Mouse (Mus musculus) stomach, embryonic 16.5 days (tissue): ENCODE results near the gene Armh1. TPM values are rescaled to one million over a fixed set of nuclear protein-coding genes. Genes with fewer than 3 reads are reported as not detected.
"Not testable (repeated sequence)": the region's sequence is repeated elsewhere in the genome, so short reads cannot be mapped to it uniquely, and the experiment has no call there.

ENCODE experiments used
- ATAC-seq: fragments of 200-750 bp; cut with Nextera tagmentation; 2 replicates; pipeline ENCODE4 v1.8.0; 2017; ENCODE audit warnings: moderate number of reproducible peaks, moderate TSS enrichment; ENCODE audit not compliant: insufficient read depth, low FRiP score
- H3K27ac ChIP-seq: fragments of 300-500 bp; sonication (generic); 2 replicates; pipeline ENCODE4 v1.5.1; 2014; ENCODE audit warnings: low read length
- H3K27me3 ChIP-seq: fragments of 300-500 bp; sonication (generic); 2 replicates; pipeline ENCODE4 v1.6.1; 2014; ENCODE audit warnings: low read length, control low read depth, mixed read lengths; ENCODE audit not compliant: control insufficient read depth, insufficient read depth
- H3K36me3 ChIP-seq: fragments of 300-500 bp; sonication (generic); 2 replicates; pipeline ENCODE4 v1.6.1; 2014; ENCODE audit warnings: low read length; ENCODE audit not compliant: control insufficient read depth, insufficient read depth
- H3K4me1 ChIP-seq: fragments of 300-500 bp; sonication (generic); 2 replicates; pipeline ENCODE4 v1.6.1; 2014; ENCODE audit warnings: low read length, control low read depth, mixed read lengths; ENCODE audit not compliant: control insufficient read depth, insufficient read depth
- H3K4me2 ChIP-seq: fragments of 300-500 bp; sonication (generic); 2 replicates; pipeline ENCODE4 v1.6.1; 2014; ENCODE audit warnings: low read depth, low read length, mixed read lengths
- H3K4me3 ChIP-seq: fragments of 300-500 bp; sonication (generic); replicated peaks from 2 replicates; pipeline ENCODE4 v1.5.1; 2014; ENCODE audit warnings: mild to moderate bottlenecking, low read length
- H3K9ac ChIP-seq: fragments of 300-500 bp; sonication (generic); 2 replicates; pipeline ENCODE4 v1.6.1; 2014; ENCODE audit warnings: low read length
- H3K9me3 ChIP-seq: fragments of 300-500 bp; sonication (generic); replicated peaks from 2 replicates; pipeline ENCODE4 v1.6.1; 2016; ENCODE audit warnings: low read length, control low read depth; ENCODE audit not compliant: control insufficient read depth
- WGBS: fragments of 180-500 bp; shearing (Covaris S2); extraction: QIAGEN DNeasy Blood & Tissue Kit; methylation state at CpG from one replicate; pipeline ENCODE4 v1.1.7; 2014; 5-methylcytosine and 5-hydroxymethylcytosine counted together
- polyA plus RNA-seq: library from polyadenylated mRNA; unstranded; fragments of >200 nt; fragmentation: Nextera tagmentation; extraction: Ambion mirVana; gene quantifications from 2 replicates; pipeline ENCODE4 v1.2.1, GENCODE M21; 2015

The Armh1 gene
- polyA plus RNA-seq, 1 experiment from 2014 or later: 0.61 TPM

DNA sequence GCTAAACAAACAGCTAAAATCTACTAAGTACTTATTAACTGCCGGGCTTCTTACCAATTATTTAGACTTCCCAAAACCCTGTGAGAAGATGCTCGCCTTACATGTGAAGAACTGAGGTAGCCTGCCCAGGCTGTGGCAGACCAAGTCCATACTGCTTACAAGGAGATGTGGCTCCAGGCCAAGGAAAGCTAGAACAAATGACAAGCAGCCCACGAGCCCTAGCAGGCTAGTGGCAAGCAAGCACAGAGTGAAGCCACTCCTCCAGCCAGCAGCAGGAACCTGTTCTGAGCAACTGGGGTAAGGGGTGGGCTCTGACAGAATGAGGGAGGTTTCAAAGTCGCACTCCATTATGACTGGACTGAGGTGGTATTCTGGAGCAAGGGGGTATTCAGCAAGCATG lies 22.8 kb upstream of the Armh1 start:
- H3K4me1 ChIP-seq: peaks cover 22% of the 10 kb centered on the region
- WGBS: 89% methylated on average over 4 of the region's 4 CpGs
- H3K9me3 ChIP-seq: peaks cover 8% of the 10 kb centered on the region; the same call in 1 of the 2 replicates
- no peak overlapping the region for H3K4me3 ChIP-seq
- H3K27ac ChIP-seq: no peak overlapping the region
- H3K36me3 ChIP-seq: peaks cover 19% of the 10 kb centered on the region
- no peak for ATAC-seq
- H3K9ac ChIP-seq: no peak overlapping the region
- H3K4me2 ChIP-seq: no peak overlapping the region
- H3K27me3 ChIP-seq: no peaks in the 10 kb centered on the region

DNA sequence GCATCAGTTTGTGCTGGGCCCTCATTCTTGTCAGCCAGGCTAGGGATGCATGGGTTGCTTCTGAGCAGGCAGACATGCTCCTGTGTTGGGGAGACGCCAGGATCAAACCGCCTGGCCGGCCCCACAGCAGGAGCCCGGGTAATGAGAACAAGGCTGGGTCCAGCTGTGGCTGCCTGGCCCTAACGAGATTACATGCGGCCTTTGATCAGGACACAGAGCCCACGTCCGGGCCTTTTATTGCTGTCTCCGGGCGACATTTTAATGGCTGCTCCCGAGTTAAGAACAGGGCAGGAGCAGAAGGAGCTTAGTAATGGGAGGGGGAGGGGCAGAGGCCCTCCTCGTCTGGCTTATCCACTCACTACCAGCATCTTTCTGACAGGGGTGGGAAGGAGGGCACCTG lies 20.5 kb upstream of the Armh1 start:
- ATAC-seq: 0 out of 2 replicates have a peak, but pooled peaks have one; percentile 22
- Histone ChIP-seq H3K4me3 (no peak overlapping the region), H3K36me3 (peaks cover 19% of the 10 kb centered on the region), H3K27me3 (no peaks in the 10 kb centered on the region), H3K27ac (no peak overlapping the region), H3K4me2 (no peak overlapping the region), H3K9me3 (peaks cover 8% of the 10 kb centered on the region; the same call in 1 of the 2 replicates), H3K9ac (no peak overlapping the region), H3K4me1 (peaks cover 15% of the 10 kb centered on the region)
- WGBS: 39% methylated on average over 12 of the region's 12 CpGs

DNA sequence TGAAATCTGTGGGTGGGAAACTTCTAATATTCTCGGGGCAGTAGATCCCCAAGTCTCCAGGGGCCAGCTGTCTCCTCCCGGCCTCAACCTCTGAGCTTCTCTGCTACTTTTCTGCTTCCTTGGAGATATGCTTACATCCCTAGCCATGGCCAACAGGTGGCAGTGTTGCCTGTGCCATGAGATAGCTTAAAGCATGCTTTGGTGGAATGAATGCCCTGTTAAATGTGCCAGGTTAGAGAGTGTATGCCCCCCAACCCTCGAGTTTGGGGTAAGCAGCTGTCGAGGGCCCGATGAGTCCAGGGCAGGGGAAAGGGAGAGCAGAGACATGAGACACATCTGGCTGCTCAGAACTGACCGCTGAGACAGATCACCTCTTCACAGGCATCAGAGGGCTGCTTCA lies 18.4 kb upstream of the Armh1 start:
- peaks cover 8% of the 10 kb centered on the region; the same call in 1 of the 2 replicates for H3K9me3 ChIP-seq
- no peaks in the 10 kb centered on the region for H3K27me3 ChIP-seq
- ATAC-seq: peak; percentile 23; the same call in 1 of the 2 replicates
- H3K27ac ChIP-seq: no peak overlapping the region
- H3K4me3 ChIP-seq: no peak overlapping the region
- peaks cover 19% of the 10 kb centered on the region for H3K36me3 ChIP-seq
- no peaks in the 10 kb centered on the region for H3K4me1 ChIP-seq
- H3K4me2 ChIP-seq: no peak overlapping the region
- H3K9ac ChIP-seq: no peak overlapping the region
- 13% methylated on average over 6 of the region's 6 CpGs for WGBS

DNA sequence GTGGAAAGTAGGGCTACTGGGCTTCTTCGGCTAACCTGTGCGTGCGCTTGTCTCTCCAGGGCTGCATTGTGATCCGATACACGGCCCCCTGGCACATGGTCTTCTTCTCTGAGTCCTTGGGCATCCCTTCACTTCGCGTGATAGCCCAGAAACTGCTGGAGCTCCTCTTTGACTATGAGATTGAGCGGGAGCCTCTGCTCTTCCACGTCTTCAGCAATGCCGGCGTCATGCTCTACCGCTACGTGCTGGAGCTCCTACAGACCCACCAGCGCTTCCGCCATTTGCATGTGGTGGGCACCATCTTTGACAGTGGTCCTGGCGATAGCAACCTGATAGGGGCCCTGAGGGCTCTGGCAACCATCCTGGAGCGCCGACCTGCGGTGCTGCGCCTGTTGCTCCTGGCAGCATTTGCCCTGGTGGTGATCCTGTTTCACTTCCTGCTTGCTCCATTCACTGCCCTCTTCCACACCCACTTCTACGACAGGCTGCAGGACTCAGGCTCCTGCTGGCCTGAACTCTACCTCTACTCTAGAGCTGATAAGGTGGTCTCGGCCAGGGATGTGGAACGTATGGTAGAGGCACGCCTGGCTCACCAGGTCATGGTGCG lies 16.0 kb upstream of the Armh1 start:
- H3K36me3 ChIP-seq: 0 out of 2 replicates have a peak, but pooled peaks cover 4% of the 10 kb centered on the region
- H3K9ac ChIP-seq: no peak overlapping the region
- H3K4me1 ChIP-seq: no peaks in the 10 kb centered on the region
- no peaks in the 10 kb centered on the region for H3K27me3 ChIP-seq
- WGBS: 85% methylated on average over 25 of the region's 25 CpGs
- ATAC-seq: no peak
- no peak overlapping the region for H3K27ac ChIP-seq
- no peak overlapping the region for H3K4me2 ChIP-seq
- no peak overlapping the region for H3K4me3 ChIP-seq
- no peaks in the 10 kb centered on the region for H3K9me3 ChIP-seq

- WGBS: 9% methylated on average over 2 of the region's 2 CpGs
- Histone ChIP-seq H3K4me1 (no peaks in the 10 kb centered on the region), H3K4me2 (no peak overlapping the region), H3K4me3 (no peak overlapping the region), H3K9me3 (no peaks in the 10 kb centered on the region), H3K27me3 (no peaks in the 10 kb centered on the region), H3K9ac (no peak overlapping the region), H3K36me3 (0 out of 2 replicates have a peak, but pooled peaks cover 4% of the 10 kb centered on the region), H3K27ac (no peak overlapping the region)
- ATAC-seq: no peak
Observed at GRCm38 (mm10) chr4:117267284-117267683, 15.4 kb upstream of the Armh1 start.

GRCm38 (mm10) chr4:117262987-117263386 lies 11.1 kb upstream of the Armh1 start:
- Histone ChIP-seq H3K4me2 (no peak overlapping the region), H3K36me3 (no peaks in the 10 kb centered on the region), H3K9ac (no peak overlapping the region), H3K9me3 (no peaks in the 10 kb centered on the region), H3K27me3 (no peaks in the 10 kb centered on the region), H3K4me3 (no peak overlapping the region), H3K27ac (no peak overlapping the region), H3K4me1 (no peaks in the 10 kb centered on the region)
- ATAC-seq: no peak
- WGBS: 69% methylated on average over 8 of the region's 8 CpGs

DNA sequence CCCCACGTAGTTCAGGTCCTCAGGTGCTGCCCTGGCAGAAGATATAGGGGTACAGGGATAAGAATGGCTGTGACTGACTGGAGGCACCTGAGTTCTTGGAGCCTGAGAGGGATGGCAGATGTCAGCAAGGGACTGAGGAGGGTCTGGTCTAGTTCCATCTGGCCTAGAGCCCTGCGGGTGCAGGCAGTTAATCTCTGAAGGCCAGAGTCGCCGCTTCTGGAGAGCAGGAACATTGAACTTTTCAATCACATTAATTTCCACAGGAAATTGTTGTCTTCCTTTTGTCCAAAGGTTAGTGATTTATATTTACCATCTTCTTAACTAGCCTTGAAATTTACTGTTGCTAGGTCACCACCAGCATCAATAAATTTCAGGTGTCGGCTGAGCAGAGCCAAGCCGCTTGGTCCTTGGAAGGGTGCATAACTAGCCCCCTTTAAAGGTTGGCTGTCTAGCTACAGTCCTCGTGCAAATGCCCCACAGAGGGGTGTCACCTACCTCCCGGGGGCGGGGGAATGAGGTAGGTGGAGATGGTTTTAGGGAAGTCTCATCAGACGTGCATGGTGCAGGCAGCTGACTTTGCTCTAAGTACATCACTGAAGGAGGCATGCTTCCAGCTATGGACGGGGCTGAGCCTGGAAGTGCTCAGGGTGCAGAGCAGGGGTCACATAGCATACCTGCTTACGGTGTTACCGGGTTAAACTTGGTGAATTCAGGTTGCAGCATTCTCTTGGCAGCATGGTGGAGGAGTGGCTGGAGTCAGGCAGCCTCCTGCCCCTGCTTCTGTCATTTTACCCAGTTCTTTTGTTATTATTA lies 10.4 kb upstream of the Armh1 start:
- 49% methylated on average over 13 of the region's 13 CpGs for WGBS
- no peaks in the 10 kb centered on the region for H3K27me3 ChIP-seq
- H3K4me1 ChIP-seq: no peaks in the 10 kb centered on the region
- ATAC-seq: no peak
- H3K4me3 ChIP-seq: no peak overlapping the region
- H3K36me3 ChIP-seq: no peaks in the 10 kb centered on the region
- no peak overlapping the region for H3K9ac ChIP-seq
- no peak overlapping the region for H3K4me2 ChIP-seq
- H3K9me3 ChIP-seq: no peaks in the 10 kb centered on the region
- no peak overlapping the region for H3K27ac ChIP-seq

DNA sequence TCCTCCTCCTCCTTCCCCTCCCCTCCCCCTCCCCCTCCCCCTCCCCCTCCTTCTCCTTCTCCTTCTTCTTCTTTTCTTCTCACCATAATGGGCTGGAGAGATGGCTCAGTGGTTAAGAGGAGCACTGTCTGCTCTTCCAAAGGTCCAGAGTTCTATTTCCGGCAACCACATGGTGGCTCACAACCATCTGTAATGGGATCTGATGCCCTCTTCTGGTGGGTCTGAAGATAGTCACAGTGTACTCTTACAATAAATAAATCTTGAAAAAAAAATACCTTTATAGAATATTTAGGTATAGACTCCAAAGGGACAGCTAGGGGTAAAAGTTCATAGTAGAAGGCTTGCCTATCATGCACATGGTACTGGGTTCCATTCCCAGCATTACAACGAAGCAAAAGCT lies 9.3 kb upstream of the Armh1 start:
- H3K27ac ChIP-seq: no peak overlapping the region
- WGBS: 81% methylated on average over 2 of the region's 2 CpGs
- no peaks in the 10 kb centered on the region for H3K4me1 ChIP-seq
- H3K9ac ChIP-seq: no peak overlapping the region
- no peaks in the 10 kb centered on the region for H3K27me3 ChIP-seq
- ATAC-seq: no peak
- H3K36me3 ChIP-seq: no peaks in the 10 kb centered on the region
- no peak overlapping the region for H3K4me2 ChIP-seq
- H3K4me3 ChIP-seq: no peak overlapping the region
- H3K9me3 ChIP-seq: no peaks in the 10 kb centered on the region

- H3K4me2 ChIP-seq, H3K36me3 ChIP-seq, ATAC-seq, H3K4me3 ChIP-seq, H3K27ac ChIP-seq, H3K4me1 ChIP-seq, H3K9me3 ChIP-seq, H3K9ac ChIP-seq, H3K27me3 ChIP-seq: not testable (repeated sequence)
- 76% methylated on average over 6 of the region's 6 CpGs for WGBS
Observed at GRCm38 (mm10) chr4:117259909-117260308, 8.0 kb upstream of the Armh1 start.
